Mouse (Mus musculus) kidney, embryonic 15.5 days (tissue): ENCODE data around the gene Schip1. TPM values are rescaled to one million over a fixed set of nuclear protein-coding genes. Genes with fewer than 3 reads are reported as not detected.

Experiments
- ATAC-seq: fragments of 200-750 bp; cut with Nextera tagmentation; replicated peaks from 2 replicates; pipeline ENCODE4 v1.8.0; 2017; ENCODE audit warnings: moderate TSS enrichment; ENCODE audit not compliant: low FRiP score
- H3K27ac ChIP-seq: fragments of 300-500 bp; sonication (generic); 2 replicates; pipeline ENCODE4 v1.5.1; 2015; ENCODE audit warnings: mild to moderate bottlenecking, inconsistent platforms
- H3K27me3 ChIP-seq: fragments of 300-500 bp; sonication (generic); 2 replicates; pipeline ENCODE4 v1.6.1; 2015; ENCODE audit warnings: inconsistent platforms
- H3K36me3 ChIP-seq: fragments of 300-500 bp; sonication (generic); 2 replicates; pipeline ENCODE4 v1.6.1; 2015; ENCODE audit warnings: inconsistent platforms
- H3K4me1 ChIP-seq: fragments of 300-500 bp; sonication (generic); 2 replicates; pipeline ENCODE4 v1.6.1; 2015; ENCODE audit warnings: inconsistent platforms
- H3K4me2 ChIP-seq: fragments of 300-500 bp; sonication (generic); 2 replicates; pipeline ENCODE4 v1.6.1; 2015; ENCODE audit warnings: moderate library complexity, mild to moderate bottlenecking, inconsistent platforms
- H3K4me3 ChIP-seq: fragments of 300-500 bp; sonication (generic); replicated peaks from 2 replicates; pipeline ENCODE4 v1.5.1; 2015; ENCODE audit warnings: mild to moderate bottlenecking, inconsistent platforms
- H3K9ac ChIP-seq: fragments of 300-500 bp; sonication (generic); 2 replicates; pipeline ENCODE4 v1.6.1; 2015; ENCODE audit warnings: mild to moderate bottlenecking, inconsistent platforms
- H3K9me3 ChIP-seq: fragments of 300-500 bp; sonication (generic); replicated peaks from 2 replicates; pipeline ENCODE4 v1.6.1; 2016; ENCODE audit warnings: inconsistent platforms
- WGBS: fragments of 180-500 bp; shearing (Covaris S2); methylation state at CpG from one replicate; pipeline ENCODE4 v1.1.7; 2015; ENCODE audit warnings: mixed read lengths; 5-methylcytosine and 5-hydroxymethylcytosine counted together
- polyA plus RNA-seq: library from polyadenylated mRNA; unstranded; fragments of >200 nt; fragmentation: Nextera tagmentation; extraction: Ambion mirVana; gene quantifications from 2 replicates; pipeline ENCODE4 v1.2.1, GENCODE M21; 2015

Schip1 gene
- polyA plus RNA-seq, 1 experiment from 2014 or later: 51.3 TPM

DNA sequence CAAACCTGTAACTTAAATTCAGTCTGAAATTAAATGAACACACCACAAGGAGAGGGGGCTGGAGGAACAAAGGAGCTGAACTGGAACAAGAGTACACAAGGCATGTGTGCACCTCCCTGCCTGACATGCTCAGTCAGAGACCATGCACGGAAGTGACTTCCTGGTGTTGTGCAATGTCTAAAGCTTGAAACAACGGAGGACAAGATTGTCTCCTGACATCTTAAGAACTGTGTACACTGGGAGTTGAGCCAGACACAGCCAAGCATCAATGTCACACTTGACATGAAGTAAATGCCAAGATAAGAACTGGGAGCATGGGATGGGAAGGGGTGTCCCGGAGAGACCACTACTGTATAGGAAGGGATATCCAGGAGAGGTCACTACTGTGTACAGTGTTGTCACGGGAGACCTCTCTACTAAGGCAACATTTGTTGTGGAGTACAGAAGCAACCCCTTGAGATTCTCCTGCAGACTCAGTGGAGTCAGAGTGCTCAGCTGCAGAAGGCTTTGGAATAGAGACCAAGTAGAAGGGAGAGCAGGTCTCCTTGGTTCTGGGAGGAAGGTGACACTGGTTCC lies 490.6 kb downstream of the Schip1 start:
- Histone ChIP-seq H3K36me3 (no peaks in the 10 kb centered on the region), H3K4me3 (no peak overlapping the region), H3K4me1 (0 out of 2 replicates have a peak, but pooled peaks cover 2% of the 10 kb centered on the region), H3K9ac (no peak overlapping the region), H3K27me3 (no peaks in the 10 kb centered on the region), H3K4me2 (no peak overlapping the region), H3K27ac (no peak overlapping the region), H3K9me3 (no peaks in the 10 kb centered on the region)
- WGBS: 67% methylated on average over 4 of the region's 4 CpGs
- ATAC-seq: peak; percentile 50; the same call in 1 of the 2 replicates

DNA sequence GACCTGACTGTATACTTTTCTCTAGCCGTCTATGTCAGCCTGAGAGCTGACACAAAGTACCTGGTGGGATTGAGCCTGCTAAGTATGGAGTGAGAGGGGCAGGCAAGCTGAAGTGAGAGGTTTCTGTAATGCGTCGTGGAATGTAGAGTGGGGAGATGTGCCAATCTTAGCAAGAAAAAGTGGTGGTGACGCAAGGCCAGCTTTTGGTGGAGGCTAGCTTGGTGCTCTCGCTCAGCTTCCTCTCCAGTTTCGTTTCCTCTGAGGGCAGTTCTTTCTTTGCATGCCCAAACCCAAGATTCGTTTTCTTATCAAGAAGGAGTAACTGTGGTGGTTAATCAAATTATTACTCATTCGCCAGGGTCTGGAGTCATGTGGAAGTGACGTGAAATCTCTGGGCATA lies 492.3 kb downstream of the Schip1 start:
- H3K4me2 ChIP-seq: no peak overlapping the region
- no peak overlapping the region for H3K9ac ChIP-seq
- H3K4me1 ChIP-seq: 0 out of 2 replicates have a peak, but pooled peaks cover 2% of the 10 kb centered on the region
- WGBS: 89% methylated on average over 9 of the region's 9 CpGs
- no peaks in the 10 kb centered on the region for H3K36me3 ChIP-seq
- H3K4me3 ChIP-seq: no peak overlapping the region
- ATAC-seq: no peak
- no peaks in the 10 kb centered on the region for H3K27me3 ChIP-seq
- H3K9me3 ChIP-seq: no peaks in the 10 kb centered on the region
- H3K27ac ChIP-seq: no peak overlapping the region

DNA sequence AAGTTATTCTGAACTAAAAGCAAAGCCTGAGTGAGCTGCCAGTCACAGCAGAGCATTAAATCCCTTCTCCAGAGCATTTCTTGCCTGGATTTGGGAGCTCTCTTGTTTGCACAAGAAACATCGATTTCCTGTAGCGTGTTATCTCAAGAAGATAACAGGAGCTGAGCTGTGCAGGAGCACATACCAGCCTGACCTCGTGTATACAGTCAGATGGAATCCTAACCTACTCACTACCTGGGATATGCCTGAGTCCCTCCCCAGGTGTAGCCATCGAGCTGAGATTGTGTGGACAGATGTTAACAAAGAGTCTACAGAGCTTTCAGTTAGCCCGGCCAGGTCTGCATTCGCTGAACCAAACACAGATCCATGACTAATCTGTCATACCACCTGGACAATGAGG lies 494.1 kb downstream of the Schip1 start:
- H3K4me2 ChIP-seq: no peak overlapping the region
- no peak for ATAC-seq
- H3K27me3 ChIP-seq: no peaks in the 10 kb centered on the region
- 0 out of 2 replicates have a peak, but pooled peaks cover 2% of the 10 kb centered on the region for H3K4me1 ChIP-seq
- no peaks in the 10 kb centered on the region for H3K9me3 ChIP-seq
- no peaks in the 10 kb centered on the region for H3K36me3 ChIP-seq
- WGBS: 73% methylated on average over 6 of the region's 6 CpGs
- no peak overlapping the region for H3K4me3 ChIP-seq
- H3K9ac ChIP-seq: no peak overlapping the region
- H3K27ac ChIP-seq: no peak overlapping the region

DNA sequence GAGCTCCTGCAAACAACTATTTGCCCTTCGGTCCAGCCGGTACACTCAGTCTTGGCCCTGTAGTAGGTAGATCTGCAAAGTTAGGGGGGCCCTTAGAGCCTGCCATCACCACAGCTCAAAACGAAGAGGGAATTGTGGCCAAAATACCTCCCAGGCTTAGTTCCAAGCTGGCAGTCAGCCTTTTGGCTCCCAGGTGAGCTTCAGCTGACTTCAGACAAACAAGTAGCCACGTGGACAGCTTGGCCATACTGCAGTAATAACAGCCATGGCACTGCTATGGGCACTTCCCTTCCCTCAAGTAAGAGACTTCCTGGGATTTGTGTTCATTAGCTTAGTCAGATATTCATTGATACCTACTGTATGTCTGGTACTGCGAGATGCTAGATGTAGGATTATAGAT lies 495.5 kb downstream of the Schip1 start:
- ATAC-seq: no peak
- H3K9ac ChIP-seq: no peak overlapping the region

DNA sequence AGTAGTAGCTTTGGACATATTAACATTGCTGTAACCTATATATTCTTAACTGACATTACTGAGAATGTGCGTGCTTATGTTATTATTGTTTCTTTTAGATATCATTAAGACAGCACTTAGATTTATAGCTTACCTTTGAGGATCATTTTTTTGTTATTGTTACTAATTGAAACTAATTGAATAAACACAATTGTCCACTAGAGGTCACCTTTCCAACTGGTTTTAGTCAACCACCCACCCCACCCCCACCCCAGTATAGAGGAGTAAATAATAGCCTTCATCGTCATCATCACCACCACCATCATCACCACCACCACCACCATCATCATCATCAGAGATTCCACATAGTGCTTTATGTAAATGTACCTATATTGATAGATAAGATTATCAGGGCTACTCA lies 498.2 kb downstream of the Schip1 start:
- Histone ChIP-seq H3K9me3 (no peaks in the 10 kb centered on the region), H3K27ac (no peak overlapping the region), H3K4me3 (no peak overlapping the region), H3K4me1 (0 out of 2 replicates have a peak, but pooled peaks cover 3% of the 10 kb centered on the region), H3K9ac (no peak overlapping the region), H3K4me2 (no peak overlapping the region), H3K36me3 (no peaks in the 10 kb centered on the region), H3K27me3 (no peaks in the 10 kb centered on the region)
- no peak for ATAC-seq
- 68% methylated on average over 2 of the region's 2 CpGs for WGBS

More for the DNA sequence above, 495.5 kb downstream of the Schip1 start:
- H3K9me3 ChIP-seq: no peaks in the 10 kb centered on the region
- no peak overlapping the region for H3K4me3 ChIP-seq
- no peaks in the 10 kb centered on the region for H3K36me3 ChIP-seq
- 80% methylated on average over 5 of the region's 5 CpGs for WGBS
- 0 out of 2 replicates have a peak, but pooled peaks cover 3% of the 10 kb centered on the region for H3K4me1 ChIP-seq
- H3K4me2 ChIP-seq: no peak overlapping the region
- H3K27ac ChIP-seq: no peak overlapping the region
- no peaks in the 10 kb centered on the region for H3K27me3 ChIP-seq

DNA sequence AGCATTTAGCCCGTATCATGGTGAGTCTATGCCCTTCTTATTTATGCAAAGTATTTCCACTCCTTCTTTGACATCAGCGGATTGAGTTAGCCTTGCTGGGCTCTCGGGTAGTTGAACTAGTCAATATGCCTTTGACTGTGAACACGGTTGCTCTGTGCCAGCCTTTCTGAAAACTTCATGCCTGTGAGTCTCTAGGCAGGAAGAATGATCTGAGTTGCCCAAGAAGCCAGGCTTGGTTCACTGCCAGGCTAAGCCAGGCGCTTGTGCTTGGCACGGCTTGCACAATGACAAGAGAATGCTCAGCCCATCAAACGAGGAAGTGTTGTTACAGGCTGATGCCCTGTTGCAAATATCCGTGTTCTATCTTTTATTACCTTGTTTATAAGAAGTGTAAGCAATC lies 499.3 kb downstream of the Schip1 start:
- Histone ChIP-seq H3K27ac (no peak overlapping the region), H3K9me3 (no peaks in the 10 kb centered on the region), H3K4me1 (0 out of 2 replicates have a peak, but pooled peaks cover 3% of the 10 kb centered on the region), H3K9ac (no peak overlapping the region), H3K36me3 (no peaks in the 10 kb centered on the region), H3K4me2 (no peak overlapping the region), H3K27me3 (no peaks in the 10 kb centered on the region), H3K4me3 (no peak overlapping the region)
- 82% methylated on average over 8 of the region's 8 CpGs for WGBS
- ATAC-seq: no peak

DNA sequence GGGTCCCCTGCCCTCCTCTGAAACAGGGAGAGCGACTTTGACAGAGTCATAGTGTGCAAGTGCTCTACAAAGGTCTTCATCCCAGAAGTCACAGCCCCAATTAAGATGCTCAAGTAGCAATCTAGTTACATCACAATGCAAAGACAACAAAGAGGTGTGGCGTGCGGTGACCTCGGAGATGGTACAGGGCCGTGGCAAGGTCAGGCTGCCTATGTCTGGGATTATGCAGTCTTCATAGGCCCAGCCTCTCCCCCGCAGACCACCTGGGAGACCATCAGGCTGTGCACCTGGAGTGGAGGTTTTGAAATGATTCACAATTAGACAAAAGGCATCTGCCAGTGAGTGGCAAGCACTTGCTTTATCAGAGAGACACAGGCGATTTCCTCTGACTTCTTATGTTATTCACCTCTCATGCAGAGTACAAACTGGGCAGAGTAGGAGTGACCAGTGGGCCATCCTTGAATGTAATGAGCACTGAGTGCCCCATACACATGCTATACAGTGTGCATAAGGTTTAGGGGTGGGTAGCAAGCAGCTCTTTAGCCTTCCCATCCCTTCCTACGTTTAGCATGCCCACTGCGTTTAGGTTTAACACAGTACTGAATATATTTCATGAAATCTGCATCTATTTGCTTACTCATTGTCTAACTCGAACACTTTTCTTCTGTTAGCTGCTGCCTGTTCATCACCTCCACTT lies 500.5 kb downstream of the Schip1 start:
- Histone ChIP-seq H3K4me3 (no peak overlapping the region), H3K36me3 (no peaks in the 10 kb centered on the region), H3K9ac (no peak overlapping the region), H3K27me3 (no peaks in the 10 kb centered on the region), H3K27ac (no peak overlapping the region), H3K4me1 (0 out of 2 replicates have a peak, but pooled peaks cover 3% of the 10 kb centered on the region), H3K4me2 (no peak overlapping the region), H3K9me3 (no peaks in the 10 kb centered on the region)
- 78% methylated on average over 10 of the region's 10 CpGs for WGBS
- ATAC-seq: no peak

- 0 out of 2 replicates have a peak, but pooled peaks cover 3% of the 10 kb centered on the region for H3K4me1 ChIP-seq
- 64% methylated on average over 4 of the region's 4 CpGs for WGBS
- no peak overlapping the region for H3K9ac ChIP-seq
- no peaks in the 10 kb centered on the region for H3K9me3 ChIP-seq
- H3K36me3 ChIP-seq: no peaks in the 10 kb centered on the region
- no peak overlapping the region for H3K4me2 ChIP-seq
- no peaks in the 10 kb centered on the region for H3K27me3 ChIP-seq
- no peak for ATAC-seq
- H3K4me3 ChIP-seq: no peak overlapping the region
- H3K27ac ChIP-seq: no peak overlapping the region
Observed at GRCm38 (mm10) chr3:68565675-68566055, 501.1 kb downstream of the Schip1 start.

DNA sequence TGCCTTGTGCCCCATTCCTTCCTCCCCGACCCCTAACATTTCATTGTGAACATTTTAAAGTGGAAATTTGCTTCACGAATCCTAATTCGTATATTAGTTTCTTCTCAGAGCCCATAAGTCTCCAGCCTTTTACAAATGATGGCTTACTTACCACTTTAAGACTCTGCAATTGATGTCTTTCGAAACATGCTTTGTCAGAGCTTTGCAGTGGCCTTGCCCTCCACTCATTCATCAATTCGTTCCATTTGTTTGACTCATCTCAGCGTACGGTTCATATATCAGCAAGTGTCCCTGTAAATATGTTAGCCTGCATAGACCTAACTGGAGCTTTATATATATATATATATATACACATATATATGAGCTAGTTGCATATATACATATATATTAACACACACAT lies 503.0 kb downstream of the Schip1 start:
- peaks cover 10% of the 10 kb centered on the region for H3K4me1 ChIP-seq
- WGBS: 83% methylated on average over 7 of the region's 7 CpGs

GRCm38 (mm10) chr3:68568149-68568548 lies 503.5 kb downstream of the Schip1 start:
- no peaks in the 10 kb centered on the region for H3K9me3 ChIP-seq
- no peaks in the 10 kb centered on the region for H3K27me3 ChIP-seq
- no peak overlapping the region for H3K4me3 ChIP-seq
- H3K4me1 ChIP-seq: peaks cover 14% of the 10 kb centered on the region
- no peak overlapping the region for H3K9ac ChIP-seq
- H3K36me3 ChIP-seq: no peaks in the 10 kb centered on the region
- no peak overlapping the region for H3K4me2 ChIP-seq
- ATAC-seq: no peak
- WGBS: 85% methylated on average over 3 of the region's 3 CpGs
- H3K27ac ChIP-seq: no peak overlapping the region

More for the DNA sequence above, 503.0 kb downstream of the Schip1 start:
- no peak overlapping the region for H3K27ac ChIP-seq
- H3K4me3 ChIP-seq: no peak overlapping the region
- no peak overlapping the region for H3K4me2 ChIP-seq
- no peaks in the 10 kb centered on the region for H3K27me3 ChIP-seq
- no peak overlapping the region for H3K9ac ChIP-seq
- ATAC-seq: no peak
- H3K36me3 ChIP-seq: no peaks in the 10 kb centered on the region
- H3K9me3 ChIP-seq: no peaks in the 10 kb centered on the region

- Histone ChIP-seq H3K9me3 (no peaks in the 10 kb centered on the region), H3K4me3 (no peak overlapping the region), H3K9ac (no peak overlapping the region), H3K27ac (no peak overlapping the region), H3K36me3 (no peaks in the 10 kb centered on the region), H3K4me1 (peaks cover 20% of the 10 kb centered on the region), H3K4me2 (no peak overlapping the region), H3K27me3 (no peaks in the 10 kb centered on the region)
- no peak for ATAC-seq
- 64% methylated on average over 7 of the region's 7 CpGs for WGBS
Observed at GRCm38 (mm10) chr3:68568716-68569115, 504.1 kb downstream of the Schip1 start.

- Histone ChIP-seq H3K4me3 (no peak overlapping the region), H3K27me3 (no peaks in the 10 kb centered on the region), H3K36me3 (no peaks in the 10 kb centered on the region), H3K4me1 (peaks cover 28% of the 10 kb centered on the region), H3K27ac (no peak overlapping the region), H3K4me2 (no peak overlapping the region), H3K9ac (no peak overlapping the region), H3K9me3 (no peaks in the 10 kb centered on the region)
- no peak for ATAC-seq
- WGBS: 68% methylated on average over 4 of the region's 4 CpGs
Observed at GRCm38 (mm10) chr3:68570319-68570718, 505.7 kb downstream of the Schip1 start.
